Mouse (Mus musculus) erythroblast, embryonic 14.5 days (primary cell): Measurements from ENCODE around the gene Fndc10. TPM values are rescaled to one million over a fixed set of nuclear protein-coding genes. Genes with fewer than 3 reads are reported as not detected.

Experiments
- H3K27me3 ChIP-seq: 2 replicates; pipeline ENCODE4 v1.6.1; 2012; ENCODE audit warnings: inconsistent platforms; ENCODE audit not compliant: control insufficient read depth
- H3K36me3 ChIP-seq: 2 replicates; pipeline ENCODE4 v1.6.1; 2012; ENCODE audit warnings: mild to moderate bottlenecking, inconsistent platforms; ENCODE audit not compliant: control insufficient read depth
- H3K4me1 ChIP-seq: 2 replicates; pipeline ENCODE4 v1.6.1; 2012; ENCODE audit warnings: inconsistent platforms; ENCODE audit not compliant: control insufficient read depth
- H3K4me3 ChIP-seq: replicated peaks from 2 replicates; pipeline ENCODE3; 2012; ENCODE audit warnings: moderate library complexity, mild to moderate bottlenecking, inconsistent platforms
- H3K9me3 ChIP-seq: 2 replicates; pipeline ENCODE4 v1.6.1; 2012; ENCODE audit warnings: low read length, inconsistent platforms, mixed read lengths; ENCODE audit not compliant: control insufficient read depth
- GATA1 ChIP-seq: IDR thresholded peaks from 2 replicates; pipeline ENCODE4 v1.6.1; 2012; ENCODE audit warnings: low read length, inconsistent platforms, mixed read lengths
- TAL1 ChIP-seq: IDR thresholded peaks from 3 replicates; pipeline ENCODE4 v1.6.1; 2012; ENCODE audit warnings: low read length, inconsistent platforms, mixed read lengths
- polyA plus RNA-seq: library from polyadenylated mRNA; stranded (reverse); fragments of >175 nt; gene quantifications from 2 replicates; pipeline ENCODE4 v1.2.3, GENCODE M21; 2012

Fndc10 gene
- polyA plus RNA-seq, 1 experiment: 0.02 TPM

DNA sequence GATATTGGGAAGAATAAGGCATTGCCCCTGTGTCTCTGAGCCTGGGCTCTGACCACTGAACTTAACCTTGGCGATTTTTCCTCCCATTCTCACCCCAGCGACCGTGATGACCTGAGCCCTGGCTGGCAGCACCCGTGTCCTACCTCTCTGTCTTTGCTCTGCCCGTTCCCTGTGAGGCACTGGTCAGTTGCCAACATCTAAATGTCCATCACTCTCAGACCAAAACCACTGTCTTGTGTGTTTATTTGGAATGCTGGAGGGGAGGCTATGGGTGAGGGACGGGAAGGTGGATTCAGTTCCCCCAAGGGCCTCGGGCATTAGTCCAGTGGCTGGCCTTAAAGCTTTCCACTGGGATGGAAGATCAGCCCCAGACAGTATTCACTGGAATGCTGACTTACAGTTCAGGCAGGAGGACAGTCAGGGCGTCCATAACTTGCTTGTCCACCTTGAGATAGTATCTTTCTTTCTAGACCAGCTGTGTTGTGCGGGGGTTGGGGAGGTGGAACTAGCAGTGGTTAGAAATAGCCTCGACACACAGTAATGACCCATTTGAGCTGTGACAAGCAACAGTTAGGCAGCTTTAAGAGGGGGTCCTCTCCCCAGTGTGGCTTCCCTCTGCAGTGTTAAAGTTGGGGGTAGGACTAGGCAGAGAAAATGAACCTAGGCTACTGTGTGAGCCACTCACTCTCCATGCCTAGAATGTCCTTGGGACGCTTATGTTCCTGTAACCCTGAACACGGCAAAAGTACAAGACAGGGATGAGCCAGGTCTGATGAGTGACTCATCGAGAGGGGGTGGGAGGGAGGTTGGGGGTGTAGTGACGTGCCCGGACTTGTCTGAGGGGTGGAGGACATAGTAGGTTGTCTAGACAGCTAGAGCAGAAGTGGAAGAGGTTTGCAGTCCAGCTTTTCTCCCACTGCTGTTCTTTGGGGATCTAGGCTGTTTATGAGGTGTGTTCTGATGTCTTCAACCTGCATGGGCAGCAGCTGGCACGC lies 2.4 kb downstream of the Fndc10 start:
- Histone ChIP-seq H3K27me3 (peaks cover 50% of the 10 kb centered on the region), H3K4me3 (no peak overlapping the region), H3K36me3 (no peaks in the 10 kb centered on the region), H3K4me1 (peaks cover 9% of the 10 kb centered on the region), H3K9me3 (peaks cover 6% of the 10 kb centered on the region; the same call in 1 of the 2 replicates)
- TF ChIP-seq TAL1: no peak
- no peak for TF ChIP-seq GATA1

DNA sequence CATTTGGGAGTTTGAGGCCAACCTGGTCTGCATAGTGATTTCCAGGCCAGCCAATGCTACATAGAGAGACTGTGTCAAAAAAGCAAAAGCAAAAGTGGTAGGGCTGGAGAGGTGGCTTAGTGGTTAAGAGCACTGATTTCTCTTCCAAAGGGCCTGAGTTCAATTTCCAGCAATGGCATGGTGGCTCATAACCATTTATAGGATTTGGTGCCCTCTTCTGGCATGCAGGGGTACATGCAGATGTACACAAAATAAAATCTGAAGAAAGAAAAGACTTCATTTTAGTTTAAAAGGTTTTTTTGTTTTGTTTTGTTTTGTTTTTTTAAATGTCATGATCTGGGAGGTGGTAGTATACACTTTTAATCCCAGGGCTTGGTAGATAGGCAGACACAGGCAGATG lies 6.3 kb downstream of the Fndc10 start:
- no peaks in the 10 kb centered on the region for H3K9me3 ChIP-seq
- H3K27me3 ChIP-seq: peaks cover 17% of the 10 kb centered on the region

DNA sequence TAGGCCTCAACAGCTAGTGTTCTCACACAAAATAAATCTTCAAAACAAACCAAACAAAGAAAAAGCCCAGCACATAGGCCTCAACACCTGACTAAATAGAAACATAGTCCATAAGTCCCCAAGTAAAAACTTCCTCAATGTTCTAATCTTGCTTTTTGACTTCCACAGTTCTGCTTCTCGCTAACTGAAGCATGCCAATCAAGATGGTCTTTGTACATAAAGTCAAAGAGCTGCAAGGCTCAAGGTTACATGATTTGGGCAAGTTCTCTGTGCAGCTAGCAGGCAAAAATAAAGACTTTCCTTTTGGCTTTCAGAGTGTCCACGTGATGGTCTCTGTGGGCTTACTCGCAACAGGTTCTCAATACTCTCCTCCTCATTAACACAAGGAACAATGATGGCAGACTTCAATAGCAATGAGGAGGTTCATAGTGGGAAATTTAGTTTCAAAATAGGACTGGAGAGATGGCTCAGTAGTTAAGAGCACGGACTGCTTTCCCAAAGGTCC lies 9.3 kb downstream of the Fndc10 start:
- H3K4me1 ChIP-seq: peaks cover 36% of the 10 kb centered on the region
- H3K9me3 ChIP-seq: no peaks in the 10 kb centered on the region
- TF ChIP-seq TAL1 (no peak), GATA1 (no peak)
- no peak overlapping the region for H3K4me3 ChIP-seq
- peaks cover 12% of the 10 kb centered on the region for H3K36me3 ChIP-seq
- H3K27me3 ChIP-seq: no peaks in the 10 kb centered on the region

More for the DNA sequence above, 6.3 kb downstream of the Fndc10 start:
- Histone ChIP-seq H3K4me3 (no peak overlapping the region), H3K4me1 (peaks cover 13% of the 10 kb centered on the region), H3K36me3 (no peaks in the 10 kb centered on the region)
- no peak for TF ChIP-seq GATA1
- no peak for TF ChIP-seq TAL1

DNA sequence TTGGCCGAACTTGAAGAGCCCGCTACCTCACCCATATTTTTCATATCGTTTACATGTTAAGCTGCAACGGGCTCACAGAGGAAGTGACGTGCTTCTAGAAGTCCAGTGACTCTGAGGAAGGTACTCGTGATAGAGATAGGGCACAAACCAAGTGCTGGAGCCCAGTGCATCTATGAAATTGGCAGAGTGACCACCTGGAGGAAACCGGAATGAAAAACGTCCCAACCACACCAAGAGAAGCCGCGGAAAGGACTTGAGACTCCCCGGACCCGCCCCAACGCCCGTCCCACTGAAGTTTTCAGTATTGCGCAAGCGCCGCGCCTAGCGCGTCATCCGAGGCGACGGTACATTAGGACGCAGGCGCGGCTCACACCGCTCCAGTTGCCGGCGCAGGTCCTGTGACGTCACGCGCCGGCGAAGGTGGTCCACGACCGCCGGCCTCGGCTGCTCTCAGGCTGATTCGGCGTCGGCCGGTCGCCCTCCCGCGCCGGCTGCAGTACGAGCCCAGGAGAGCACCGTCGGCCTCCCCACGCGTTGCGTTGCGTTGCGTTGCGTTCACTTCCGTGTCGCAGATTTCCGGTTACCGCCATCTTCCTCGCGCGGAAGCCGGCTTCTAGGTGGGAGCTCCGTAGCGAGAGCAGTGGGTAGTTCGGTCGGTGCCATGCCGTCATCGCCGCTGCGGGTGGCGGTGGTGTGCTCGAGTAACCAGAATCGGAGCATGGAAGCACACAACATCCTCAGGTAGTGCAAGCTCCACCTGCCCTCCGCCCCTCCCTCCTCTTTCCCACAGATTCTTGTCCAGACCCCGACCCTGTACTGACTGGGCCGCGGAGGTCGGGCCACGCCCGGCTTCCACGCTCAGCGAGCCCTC lies 10.8 kb downstream of the Fndc10 start, which contains the start of gene Ssu72:
Gene Ssu72, plus strand, starts transcription at position 80 of the 871 bp plus-strand sequence.
- no peak for TF ChIP-seq TAL1
- TF ChIP-seq GATA1: no peak
- Histone ChIP-seq H3K27me3 (no peaks in the 10 kb centered on the region), H3K9me3 (no peaks in the 10 kb centered on the region), H3K36me3 (peaks cover 21% of the 10 kb centered on the region), H3K4me1 (peaks cover 47% of the 10 kb centered on the region), H3K4me3 (peak within 1 kb of the TSS; percentile 79)

DNA sequence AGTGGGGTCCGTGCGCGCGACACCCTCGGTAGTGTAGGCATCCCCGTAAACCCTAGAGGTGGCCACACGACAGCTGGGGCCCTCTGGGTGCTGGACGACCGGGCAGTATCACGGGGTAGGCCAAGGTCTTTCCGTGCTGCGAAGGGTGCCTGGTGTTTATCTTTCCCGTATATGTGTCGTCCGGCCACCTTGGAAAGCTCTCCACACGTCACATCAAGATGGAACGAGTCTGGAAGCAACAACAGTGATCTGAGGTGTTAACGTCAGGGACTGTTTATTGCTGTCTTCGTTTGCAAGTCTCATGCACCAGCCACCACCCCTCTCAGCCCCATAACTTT lies 11.4 kb downstream of the Fndc10 start:
- H3K4me1 ChIP-seq: peaks cover 52% of the 10 kb centered on the region
- no peaks in the 10 kb centered on the region for H3K27me3 ChIP-seq
- H3K9me3 ChIP-seq: no peaks in the 10 kb centered on the region
- TF ChIP-seq GATA1 (no peak), TAL1 (no peak)
- peaks cover 27% of the 10 kb centered on the region for H3K36me3 ChIP-seq
- peak overlapping the region; percentile 79 for H3K4me3 ChIP-seq

DNA sequence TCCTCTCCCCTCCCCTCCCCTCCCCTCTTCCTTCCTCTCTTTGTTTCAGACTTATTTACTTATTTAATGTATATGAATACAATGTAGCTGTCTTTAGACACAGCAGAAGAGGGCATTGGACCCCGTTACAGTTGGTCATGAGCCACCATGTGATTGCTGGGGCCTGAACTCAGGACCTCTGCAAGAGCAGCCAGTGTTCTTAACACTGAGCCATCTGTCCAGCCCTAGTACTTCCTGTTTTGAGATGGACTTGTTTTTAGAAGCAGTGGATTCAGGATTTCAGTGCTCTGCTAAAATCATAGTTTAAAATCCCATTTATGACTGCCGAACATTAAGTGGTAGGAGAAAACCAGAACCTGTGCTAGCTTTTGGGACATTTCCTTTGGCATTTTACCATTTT lies 14.4 kb downstream of the Fndc10 start:
- Histone ChIP-seq H3K9me3 (no peaks in the 10 kb centered on the region), H3K36me3 (peaks cover 36% of the 10 kb centered on the region), H3K4me1 (peaks cover 55% of the 10 kb centered on the region), H3K27me3 (no peaks in the 10 kb centered on the region), H3K4me3 (no peak overlapping the region)
- no peak for TF ChIP-seq GATA1

DNA sequence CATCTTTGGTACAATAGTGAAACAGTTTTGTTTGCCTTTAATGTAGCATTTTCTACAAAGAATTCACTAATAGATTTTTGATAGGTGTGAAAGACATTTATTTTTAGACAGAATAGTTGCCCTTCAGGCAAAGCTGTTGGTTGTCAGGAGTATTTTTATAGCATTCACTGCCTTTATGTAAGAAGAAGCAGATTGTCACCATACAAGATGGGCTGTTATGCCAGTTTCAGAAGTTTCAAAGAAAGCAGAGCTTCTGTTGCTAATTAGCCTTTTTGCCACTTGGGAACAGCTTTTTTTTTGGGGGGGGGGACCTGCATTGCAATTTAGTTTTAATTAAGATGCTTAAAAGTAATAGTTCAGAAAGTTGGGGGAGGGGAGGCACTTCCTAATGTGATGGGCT lies 14.8 kb downstream of the Fndc10 start:
- H3K9me3 ChIP-seq: no peaks in the 10 kb centered on the region
- H3K27me3 ChIP-seq: no peaks in the 10 kb centered on the region
- peaks cover 38% of the 10 kb centered on the region for H3K36me3 ChIP-seq
- TF ChIP-seq TAL1 (no peak), GATA1 (no peak)
- no peak overlapping the region for H3K4me3 ChIP-seq
- H3K4me1 ChIP-seq: peaks cover 51% of the 10 kb centered on the region

DNA sequence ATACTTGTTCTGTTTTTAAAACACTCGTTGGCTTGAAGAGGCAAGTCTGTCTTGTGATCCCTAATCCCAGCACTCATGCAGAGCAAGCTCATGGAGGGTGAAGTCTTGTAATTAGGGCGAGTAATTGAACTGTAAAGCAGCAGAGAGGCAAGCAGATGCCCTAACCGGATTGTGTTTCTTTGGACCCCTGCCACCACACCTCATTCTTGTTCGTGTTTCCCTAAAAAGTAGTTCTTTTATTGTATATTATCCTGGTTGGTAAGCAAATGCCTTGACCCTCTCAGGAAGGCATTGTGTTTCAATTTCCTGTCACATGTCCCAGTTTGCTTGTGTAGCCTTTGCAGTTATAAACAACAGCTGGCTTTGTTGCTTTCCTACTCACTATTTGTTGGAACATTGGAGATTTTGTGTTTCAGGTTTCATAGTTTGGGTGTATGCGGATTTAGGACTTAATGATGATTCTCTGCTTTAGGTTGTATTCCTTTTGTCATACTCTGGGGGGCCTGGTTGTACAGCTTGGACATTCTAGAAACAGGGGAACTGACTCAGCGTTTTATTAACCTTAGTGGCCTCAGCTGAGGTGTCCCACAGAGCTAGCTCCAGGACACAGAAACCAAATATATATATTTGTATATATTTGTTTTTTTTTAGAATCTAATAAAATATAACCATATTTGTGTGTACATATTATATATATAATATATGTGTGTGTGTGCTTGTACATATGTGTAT lies 16.5 kb downstream of the Fndc10 start:
- Histone ChIP-seq H3K4me1 (peaks cover 45% of the 10 kb centered on the region), H3K9me3 (no peaks in the 10 kb centered on the region), H3K27me3 (no peaks in the 10 kb centered on the region), H3K4me3 (no peak overlapping the region), H3K36me3 (peaks cover 54% of the 10 kb centered on the region)
- TF ChIP-seq TAL1: no peak
- TF ChIP-seq GATA1: no peak
